Mouse (Mus musculus): ENCODE data around the gene Tmem86b. TPM values are rescaled to one million over a fixed set of nuclear protein-coding genes. Genes with fewer than 3 reads are reported as not detected.

Tmem86b gene
- polyA plus RNA-seq, 1 experiment from 2014 or later: 1.0 TPM

DNA sequence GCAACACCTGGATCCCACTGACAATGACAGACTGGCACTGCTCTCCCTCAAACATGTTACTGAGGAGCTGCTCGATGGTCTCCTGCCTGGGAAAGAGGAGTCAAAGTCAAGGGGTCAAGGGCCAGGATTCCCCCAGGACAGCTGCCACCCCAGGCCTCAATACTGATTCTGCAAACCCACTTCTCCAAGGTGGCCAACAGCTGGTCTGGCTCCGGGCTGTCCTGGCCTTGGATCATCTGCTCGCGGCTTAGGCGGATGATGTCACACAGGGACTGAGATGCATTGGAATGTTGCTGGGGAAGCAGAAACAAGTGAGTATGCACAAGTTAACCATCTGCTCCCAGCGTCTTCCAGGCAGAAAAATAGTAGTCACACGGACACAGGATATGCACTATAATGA lies 10.7 kb upstream of the Tmem86b start:
- Histone ChIP-seq H3K27ac (ENCODE audit: low read depth, low read length) (no peak overlapping the region), H3K9me3 (ENCODE audit: control insufficient read depth, low read length) (no peaks in the 10 kb centered on the region), H3K27me3 (ENCODE audit: control insufficient read depth, insufficient read depth, low read length) (no peaks in the 10 kb centered on the region), H3K4me3 (ENCODE audit: low read length) (no peak overlapping the region), H3K36me3 (ENCODE audit: control insufficient read depth, insufficient read depth, low read length) (peaks cover 79% of the 10 kb centered on the region), H3K4me1 (ENCODE audit: control insufficient read depth, insufficient read depth, low read length) (no peaks in the 10 kb centered on the region), H3K4me2 (replicated peaks; ENCODE audit: low read depth, low read length) (no peak overlapping the region), H3K9ac (ENCODE audit: low read depth, low read length) (no peak overlapping the region)
- no peak for ATAC-seq (ENCODE audit: low FRiP score, low TSS enrichment)
- 85% methylated on average over 7 of the region's 7 CpGs for WGBS

GRCm38 (mm10) chr7:4641155-4641554 lies 9.9 kb upstream of the Tmem86b start:
- no peak overlapping the region for H3K9ac ChIP-seq (ENCODE audit: low read depth, low read length)
- H3K9me3 ChIP-seq (ENCODE audit: control insufficient read depth, low read length): no peaks in the 10 kb centered on the region
- H3K4me2 ChIP-seq (replicated peaks; ENCODE audit: low read depth, low read length): no peak overlapping the region
- no peak overlapping the region for H3K4me3 ChIP-seq (ENCODE audit: low read length)
- 87% methylated on average over 11 of the region's 11 CpGs for WGBS
- H3K27ac ChIP-seq (ENCODE audit: low read depth, low read length): no peak overlapping the region
- no peaks in the 10 kb centered on the region for H3K4me1 ChIP-seq (ENCODE audit: control insufficient read depth, insufficient read depth, low read length)
- no peaks in the 10 kb centered on the region for H3K27me3 ChIP-seq (ENCODE audit: control insufficient read depth, insufficient read depth, low read length)
- ATAC-seq (ENCODE audit: low FRiP score, low TSS enrichment): no peak
- peaks cover 79% of the 10 kb centered on the region for H3K36me3 ChIP-seq (ENCODE audit: control insufficient read depth, insufficient read depth, low read length)

DNA sequence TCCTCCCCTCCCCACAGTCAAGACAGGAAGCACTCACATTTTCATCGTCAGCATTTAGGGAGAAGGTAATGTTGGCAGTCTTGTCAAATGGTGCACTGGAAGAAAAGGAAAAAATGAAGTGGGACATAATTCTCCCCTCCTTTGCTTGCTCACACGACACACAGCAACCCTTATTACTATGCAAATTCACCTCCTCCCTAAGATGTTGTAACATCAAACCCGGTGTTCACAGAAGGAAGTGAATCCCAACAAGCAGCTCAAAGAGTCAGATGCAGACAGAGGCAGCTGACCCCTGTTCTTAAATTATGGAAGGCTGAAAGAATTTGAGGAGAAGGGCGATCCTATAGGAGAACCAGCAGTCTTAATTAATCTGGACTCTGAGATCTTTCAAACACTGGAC lies 5.0 kb upstream of the Tmem86b start:
- 86% methylated on average over 4 of the region's 4 CpGs for WGBS

DNA sequence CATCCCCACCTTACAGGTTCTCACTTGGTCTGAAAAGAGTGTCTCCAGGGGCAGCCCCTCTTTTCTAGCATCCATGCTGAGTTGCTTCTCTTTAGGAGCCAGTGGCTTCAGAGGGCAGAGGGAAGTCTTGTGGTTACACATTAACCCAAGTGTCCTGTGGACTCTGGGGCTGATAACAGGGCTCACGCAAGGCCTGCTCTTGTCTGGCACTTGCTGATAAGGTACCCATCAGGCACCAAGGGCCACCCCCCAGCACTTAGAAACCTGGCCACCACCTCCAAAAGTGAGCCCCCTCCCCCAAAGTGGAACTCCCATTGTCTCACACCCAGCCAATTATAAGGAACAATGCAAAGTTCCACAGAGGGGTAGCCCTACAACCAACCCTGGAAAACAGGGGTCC lies 1.0 kb downstream of the Tmem86b start:
- H3K4me2 ChIP-seq (replicated peaks; ENCODE audit: low read depth, low read length): no peak overlapping the region
- peaks cover 60% of the 10 kb centered on the region for H3K36me3 ChIP-seq (ENCODE audit: control insufficient read depth, insufficient read depth, low read length)
- H3K9me3 ChIP-seq (ENCODE audit: control insufficient read depth, low read length): no peaks in the 10 kb centered on the region
- ATAC-seq (ENCODE audit: low FRiP score, low TSS enrichment): no peak
- no peaks in the 10 kb centered on the region for H3K27me3 ChIP-seq (ENCODE audit: control insufficient read depth, insufficient read depth, low read length)
- no peaks in the 10 kb centered on the region for H3K4me1 ChIP-seq (ENCODE audit: control insufficient read depth, insufficient read depth, low read length)
- no peak overlapping the region for H3K9ac ChIP-seq (ENCODE audit: low read depth, low read length)
- H3K27ac ChIP-seq (ENCODE audit: low read depth, low read length): no peak overlapping the region
- WGBS: 85% methylated on average over 1 of the region's 1 CpGs
- no peak overlapping the region for H3K4me3 ChIP-seq (ENCODE audit: low read length)

More for the DNA sequence above, 5.0 kb upstream of the Tmem86b start:
- Histone ChIP-seq H3K27me3 (ENCODE audit: control insufficient read depth, insufficient read depth, low read length) (no peaks in the 10 kb centered on the region), H3K9me3 (ENCODE audit: control insufficient read depth, low read length) (no peaks in the 10 kb centered on the region), H3K4me3 (ENCODE audit: low read length) (no peak overlapping the region), H3K9ac (ENCODE audit: low read depth, low read length) (no peak overlapping the region), H3K4me2 (replicated peaks; ENCODE audit: low read depth, low read length) (no peak overlapping the region), H3K27ac (ENCODE audit: low read depth, low read length) (no peak overlapping the region), H3K36me3 (ENCODE audit: control insufficient read depth, insufficient read depth, low read length) (peaks cover 85% of the 10 kb centered on the region), H3K4me1 (ENCODE audit: control insufficient read depth, insufficient read depth, low read length) (no peaks in the 10 kb centered on the region)
- no peak for ATAC-seq (ENCODE audit: low FRiP score, low TSS enrichment)

GRCm38 (mm10) chr7:4629586-4629985 lies 1.6 kb downstream of the Tmem86b start:
- no peak for ATAC-seq (ENCODE audit: low FRiP score, low TSS enrichment)
- Histone ChIP-seq H3K9me3 (ENCODE audit: control insufficient read depth, low read length) (no peaks in the 10 kb centered on the region), H3K27ac (ENCODE audit: low read depth, low read length) (no peak overlapping the region), H3K27me3 (ENCODE audit: control insufficient read depth, insufficient read depth, low read length) (no peaks in the 10 kb centered on the region), H3K4me3 (ENCODE audit: low read length) (no peak overlapping the region), H3K9ac (ENCODE audit: low read depth, low read length) (no peak overlapping the region), H3K4me1 (ENCODE audit: control insufficient read depth, insufficient read depth, low read length) (no peaks in the 10 kb centered on the region), H3K4me2 (replicated peaks; ENCODE audit: low read depth, low read length) (no peak overlapping the region), H3K36me3 (ENCODE audit: control insufficient read depth, insufficient read depth, low read length) (peaks cover 55% of the 10 kb centered on the region)
- 92% methylated on average over 5 of the region's 5 CpGs for WGBS

GRCm38 (mm10) chr7:4625928-4626327 lies 5.3 kb downstream of the Tmem86b start:
- WGBS: 85% methylated on average over 2 of the region's 2 CpGs
- Histone ChIP-seq H3K4me2 (replicated peaks; ENCODE audit: low read depth, low read length) (no peak overlapping the region), H3K27ac (ENCODE audit: low read depth, low read length) (no peak overlapping the region), H3K9ac (ENCODE audit: low read depth, low read length) (no peak overlapping the region), H3K4me3 (ENCODE audit: low read length) (no peak overlapping the region), H3K4me1 (ENCODE audit: control insufficient read depth, insufficient read depth, low read length) (no peaks in the 10 kb centered on the region), H3K36me3 (ENCODE audit: control insufficient read depth, insufficient read depth, low read length) (peaks cover 25% of the 10 kb centered on the region), H3K27me3 (ENCODE audit: control insufficient read depth, insufficient read depth, low read length) (no peaks in the 10 kb centered on the region), H3K9me3 (ENCODE audit: control insufficient read depth, low read length) (no peaks in the 10 kb centered on the region)
- no peak for ATAC-seq (ENCODE audit: low FRiP score, low TSS enrichment)

DNA sequence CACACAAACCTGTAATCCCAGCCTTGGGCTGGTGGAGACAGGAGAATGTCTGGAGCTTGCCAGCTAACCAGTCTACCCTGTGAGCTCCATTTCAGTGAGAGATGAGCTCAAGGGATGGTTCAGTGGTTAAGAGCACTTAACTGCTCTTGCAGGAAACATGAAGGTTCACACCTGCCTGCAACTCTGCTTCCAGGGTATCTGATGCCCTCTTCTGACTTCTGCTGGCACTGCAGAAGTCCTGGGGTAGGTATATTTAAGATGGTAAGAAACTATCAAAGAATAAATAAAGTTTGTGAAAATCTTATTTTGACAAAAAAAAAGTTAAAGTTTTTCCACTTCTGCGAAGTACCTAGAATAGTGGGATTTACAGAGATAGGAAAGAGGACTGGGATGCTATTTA lies 6.9 kb downstream of the Tmem86b start:
- no peak overlapping the region for H3K4me2 ChIP-seq (replicated peaks; ENCODE audit: low read depth, low read length)
- no peaks in the 10 kb centered on the region for H3K9me3 ChIP-seq (ENCODE audit: control insufficient read depth, low read length)
- no peak overlapping the region for H3K4me3 ChIP-seq (ENCODE audit: low read length)
- no peaks in the 10 kb centered on the region for H3K27me3 ChIP-seq (ENCODE audit: control insufficient read depth, insufficient read depth, low read length)
- peak; percentile 32; the same call in 1 of the 2 replicates for ATAC-seq (ENCODE audit: low FRiP score, low TSS enrichment)
- no peak overlapping the region for H3K9ac ChIP-seq (ENCODE audit: low read depth, low read length)
- WGBS: 59% methylated on average over 1 of the region's 1 CpGs
- no peaks in the 10 kb centered on the region for H3K4me1 ChIP-seq (ENCODE audit: control insufficient read depth, insufficient read depth, low read length)
- no peak overlapping the region for H3K27ac ChIP-seq (ENCODE audit: low read depth, low read length)
- peaks cover 13% of the 10 kb centered on the region for H3K36me3 ChIP-seq (ENCODE audit: control insufficient read depth, insufficient read depth, low read length)

DNA sequence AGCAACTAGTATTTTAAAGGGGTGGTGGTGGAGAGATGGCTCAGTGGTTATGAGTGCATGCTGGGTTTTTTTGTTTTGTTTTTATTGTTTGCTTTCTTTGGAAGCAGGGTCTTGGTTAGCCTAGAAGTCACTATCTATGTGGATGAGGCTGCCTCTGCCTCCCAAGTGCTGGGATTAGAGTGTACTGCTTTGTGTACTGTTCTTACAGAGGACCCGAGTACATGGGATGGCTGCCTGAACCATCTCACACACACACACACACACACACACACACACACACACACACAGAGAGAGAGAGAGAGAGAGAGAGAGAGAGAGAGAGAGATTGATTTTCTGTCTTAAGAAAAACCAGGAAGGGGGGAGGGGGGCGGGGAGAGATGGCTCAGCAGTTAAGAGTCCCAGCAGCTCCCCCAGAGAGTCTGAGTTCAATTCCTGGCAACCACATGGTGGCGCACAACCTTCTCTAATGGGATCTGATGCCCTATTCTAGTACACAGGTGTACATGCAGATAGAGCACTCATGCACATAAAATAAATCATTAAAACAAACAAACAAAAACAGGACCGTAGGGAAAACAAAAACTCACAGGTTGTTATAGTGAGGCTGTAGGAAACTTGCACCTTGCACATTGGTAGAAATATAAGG lies 7.6 kb downstream of the Tmem86b start:
- no peaks in the 10 kb centered on the region for H3K9me3 ChIP-seq (ENCODE audit: control insufficient read depth, low read length)
- WGBS: 24% methylated on average over 4 of the region's 4 CpGs
- no peak overlapping the region for H3K4me3 ChIP-seq (ENCODE audit: low read length)
- peaks cover 7% of the 10 kb centered on the region for H3K36me3 ChIP-seq (ENCODE audit: control insufficient read depth, insufficient read depth, low read length)
- no peak overlapping the region for H3K4me2 ChIP-seq (replicated peaks; ENCODE audit: low read depth, low read length)
- no peaks in the 10 kb centered on the region for H3K4me1 ChIP-seq (ENCODE audit: control insufficient read depth, insufficient read depth, low read length)
- no peak overlapping the region for H3K27ac ChIP-seq (ENCODE audit: low read depth, low read length)
- peak; percentile 40; the same call in 1 of the 2 replicates for ATAC-seq (ENCODE audit: low FRiP score, low TSS enrichment)
- H3K9ac ChIP-seq (ENCODE audit: low read depth, low read length): no peak overlapping the region
- no peaks in the 10 kb centered on the region for H3K27me3 ChIP-seq (ENCODE audit: control insufficient read depth, insufficient read depth, low read length)

DNA sequence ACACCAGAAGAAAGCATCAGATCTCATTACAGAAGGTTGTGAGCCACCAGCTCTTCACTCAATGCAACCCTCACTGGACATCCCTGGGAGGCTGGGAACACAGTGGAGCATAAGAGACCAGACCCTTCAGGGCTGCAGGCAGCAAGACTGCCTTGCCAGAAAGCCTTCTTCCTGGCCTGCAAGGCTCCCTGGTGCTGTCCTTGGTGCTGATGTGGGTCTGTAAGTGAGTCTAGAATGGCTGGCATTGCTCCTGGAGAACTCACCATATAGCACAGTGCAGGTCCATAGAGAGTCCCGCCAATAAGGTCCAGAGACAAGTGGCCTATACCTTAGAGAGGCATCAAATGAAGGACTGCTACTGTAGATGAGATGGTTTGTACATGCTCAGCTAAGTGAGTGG lies 11.2 kb downstream of the Tmem86b start:
- H3K4me2 ChIP-seq (replicated peaks; ENCODE audit: low read depth, low read length): no peak overlapping the region
- H3K4me3 ChIP-seq (ENCODE audit: low read length): no peak overlapping the region
- no peaks in the 10 kb centered on the region for H3K27me3 ChIP-seq (ENCODE audit: control insufficient read depth, insufficient read depth, low read length)
- no peaks in the 10 kb centered on the region for H3K36me3 ChIP-seq (ENCODE audit: control insufficient read depth, insufficient read depth, low read length)
- WGBS: 30% methylated on average over 1 of the region's 1 CpGs
- H3K9ac ChIP-seq (ENCODE audit: low read depth, low read length): no peak overlapping the region
- no peaks in the 10 kb centered on the region for H3K4me1 ChIP-seq (ENCODE audit: control insufficient read depth, insufficient read depth, low read length)
- H3K27ac ChIP-seq (ENCODE audit: low read depth, low read length): no peak overlapping the region
- peak; percentile 40; the same call in 1 of the 2 replicates for ATAC-seq (ENCODE audit: low FRiP score, low TSS enrichment)
- no peaks in the 10 kb centered on the region for H3K9me3 ChIP-seq (ENCODE audit: control insufficient read depth, low read length)

Data from kidney, embryonic 14.5 days (tissue).